Mouse (Mus musculus): Measurements from ENCODE around the gene Apoc1.

DNA sequence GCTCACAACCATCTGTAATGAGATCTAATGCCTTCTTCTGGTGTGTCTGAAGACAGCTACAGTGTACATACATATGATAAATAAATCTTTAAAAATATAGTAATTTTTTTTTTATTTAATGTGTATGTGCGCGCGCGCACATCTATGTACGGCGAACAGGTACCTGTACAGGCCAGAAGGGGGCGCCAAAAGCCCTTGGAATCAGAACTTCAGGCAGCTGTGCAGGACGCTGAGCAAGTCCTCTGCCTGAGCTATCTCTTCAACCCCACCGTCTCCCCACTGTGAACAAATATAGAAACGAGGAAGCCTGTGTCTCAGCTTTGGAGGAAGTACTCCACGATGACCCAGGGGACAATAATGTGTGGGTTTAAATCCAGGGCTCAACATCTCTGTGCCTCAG is 47.8 kb upstream of the Apoc1 start:
- TF ChIP-seq EP300 (IDR thresholded peaks at IDR 0.05; ENCODE audit: low read depth in 1 of 2, low read length in 2 of 2) (no peak), CHD1 (IDR thresholded peaks at IDR 0.05; ENCODE audit: low read depth, low read length) (no peak), CTCF (IDR thresholded peaks at IDR 0.05 in 2 of 3, conservative IDR thresholded peaks at IDR 0.05 in 1 of 3; ENCODE audit: control insufficient read depth in 1 of 3, insufficient read depth in 1 of 3, low read depth in 2 of 3, low read length in 3 of 3, poor library complexity in 1 of 3, severe bottlenecking in 1 of 3) (peak in 2 of 3 experiments; percentile 40 to 62; a peak in 5 of 6 replicates), KAT2A (conservative IDR thresholded peaks at IDR 0.05; ENCODE audit: low read depth, low read length) (no peak), NRF1 (IDR thresholded peaks at IDR 0.05; ENCODE audit: insufficient read depth, low read depth, low read length, poor library complexity, severe bottlenecking) (no peak), RAD21 (IDR thresholded peaks at IDR 0.05; ENCODE audit: low read depth, low read length) (peak; percentile 18), TAL1 (IDR thresholded peaks at IDR 0.05; ENCODE audit: low read length) (no peak)
